Mouse (Mus musculus): ENCODE results near the gene Kcnc3. TPM values are rescaled to one million over a fixed set of nuclear protein-coding genes. Genes with fewer than 3 reads are reported as not detected.

The Kcnc3 gene
- polyA plus RNA-seq, 1 experiment from 2014 or later = 0.30 TPM

- WGBS = 79% methylated on average over 9 of the region's 9 CpGs
- ATAC-seq (ENCODE audit: insufficient read depth, low FRiP score, low read depth) = no peak
Measured at GRCm38 (mm10) chr7:44636684-44637083, 46.2 kb downstream of the Kcnc3 start.

GRCm38 (mm10) chr7:44638663-44639062 lies 48.2 kb downstream of the Kcnc3 start:
- Histone ChIP-seq H3K27me3 (replicated peaks) (peaks cover 37% of the 10 kb centered on the region), H3K4me1 (no peaks in the 10 kb centered on the region), H3K36me3 (no peaks in the 10 kb centered on the region), H3K27ac (no peak overlapping the region), H3K9ac (no peak overlapping the region), H3K9me3 (no peaks in the 10 kb centered on the region), H3K4me2 (0 out of 2 replicates have a peak overlapping the region, but pooled peaks have one; percentile 17), H3K4me3 (replicated peaks) (no peak overlapping the region)
- no peak for ATAC-seq (ENCODE audit: insufficient read depth, low FRiP score, low read depth)
- WGBS = 8% methylated on average over 16 of the region's 16 CpGs

More at GRCm38 (mm10) chr7:44636684-44637083, 46.2 kb downstream of the Kcnc3 start:
- Histone ChIP-seq H3K9ac (no peak overlapping the region), H3K36me3 (no peaks in the 10 kb centered on the region), H3K9me3 (no peaks in the 10 kb centered on the region), H3K27me3 (replicated peaks) (peaks cover 39% of the 10 kb centered on the region), H3K4me3 (replicated peaks) (no peak overlapping the region), H3K4me1 (no peaks in the 10 kb centered on the region), H3K4me2 (no peak overlapping the region), H3K27ac (no peak overlapping the region)

- H3K27ac ChIP-seq = no peak overlapping the region
- no peaks in the 10 kb centered on the region for H3K36me3 ChIP-seq
- H3K9me3 ChIP-seq = no peaks in the 10 kb centered on the region
- peaks cover 51% of the 10 kb centered on the region for H3K27me3 ChIP-seq (replicated peaks)
- no peak for ATAC-seq (ENCODE audit: insufficient read depth, low FRiP score, low read depth)
- 18% methylated on average over 25 of the region's 25 CpGs for WGBS
- no peak overlapping the region for H3K9ac ChIP-seq
- no peak overlapping the region; the same call in 1 of the 2 replicates for H3K4me3 ChIP-seq (replicated peaks)
- H3K4me1 ChIP-seq = no peaks in the 10 kb centered on the region
- peak overlapping the region; percentile 39 for H3K4me2 ChIP-seq
Measured at GRCm38 (mm10) chr7:44640843-44641605, 50.6 kb downstream of the Kcnc3 start.

- Histone ChIP-seq H3K9me3 (no peaks in the 10 kb centered on the region), H3K27me3 (replicated peaks) (peaks cover 52% of the 10 kb centered on the region), H3K27ac (no peak overlapping the region), H3K4me2 (no peak overlapping the region), H3K36me3 (no peaks in the 10 kb centered on the region), H3K4me3 (replicated peaks) (no peak overlapping the region), H3K4me1 (no peaks in the 10 kb centered on the region), H3K9ac (no peak overlapping the region)
- ATAC-seq (ENCODE audit: insufficient read depth, low FRiP score, low read depth) = no peak
- 29% methylated on average over 8 of the region's 8 CpGs for WGBS
Measured at GRCm38 (mm10) chr7:44641887-44642286, 51.4 kb downstream of the Kcnc3 start.

- Histone ChIP-seq H3K27me3 (replicated peaks) (peaks cover 31% of the 10 kb centered on the region), H3K4me2 (no peak overlapping the region), H3K27ac (no peak overlapping the region), H3K9ac (no peak overlapping the region), H3K4me3 (replicated peaks) (no peak overlapping the region), H3K9me3 (no peaks in the 10 kb centered on the region), H3K36me3 (no peaks in the 10 kb centered on the region), H3K4me1 (peaks cover 5% of the 10 kb centered on the region; the same call in 1 of the 2 replicates)
- 74% methylated on average over 5 of the region's 5 CpGs for WGBS
- ATAC-seq (ENCODE audit: insufficient read depth, low FRiP score, low read depth) = no peak
Measured at GRCm38 (mm10) chr7:44645256-44645655, 54.8 kb downstream of the Kcnc3 start.

GRCm38 (mm10) chr7:44645951-44646350 lies 55.5 kb downstream of the Kcnc3 start:
- 32% methylated on average over 15 of the region's 15 CpGs for WGBS
- peaks cover 5% of the 10 kb centered on the region; the same call in 1 of the 2 replicates for H3K4me1 ChIP-seq
- H3K9me3 ChIP-seq = no peaks in the 10 kb centered on the region
- H3K27ac ChIP-seq = no peak overlapping the region
- H3K4me3 ChIP-seq (replicated peaks) = no peak overlapping the region
- no peaks in the 10 kb centered on the region for H3K36me3 ChIP-seq
- peaks cover 25% of the 10 kb centered on the region for H3K27me3 ChIP-seq (replicated peaks)
- no peak overlapping the region for H3K9ac ChIP-seq
- no peak overlapping the region for H3K4me2 ChIP-seq
- no peak for ATAC-seq (ENCODE audit: insufficient read depth, low FRiP score, low read depth)

- no peak overlapping the region for H3K4me2 ChIP-seq
- WGBS = 50% methylated on average over 7 of the region's 7 CpGs
- H3K27ac ChIP-seq = no peak overlapping the region
- H3K9ac ChIP-seq = no peak overlapping the region
- H3K36me3 ChIP-seq = no peaks in the 10 kb centered on the region
- no peaks in the 10 kb centered on the region for H3K9me3 ChIP-seq
- peaks cover 5% of the 10 kb centered on the region; the same call in 1 of the 2 replicates for H3K4me1 ChIP-seq
- ATAC-seq (ENCODE audit: insufficient read depth, low FRiP score, low read depth) = 0 out of 2 replicates have a peak, but pooled peaks have one; percentile 37
- H3K4me3 ChIP-seq (replicated peaks) = no peak overlapping the region
- H3K27me3 ChIP-seq (replicated peaks) = peaks cover 17% of the 10 kb centered on the region; the same call in 1 of the 2 replicates
Measured at GRCm38 (mm10) chr7:44647042-44647724, 56.7 kb downstream of the Kcnc3 start.

- H3K4me3 ChIP-seq (replicated peaks) = no peak overlapping the region
- no peak overlapping the region for H3K27ac ChIP-seq
- H3K9ac ChIP-seq = no peak overlapping the region
- peaks cover 17% of the 10 kb centered on the region; the same call in 1 of the 2 replicates for H3K27me3 ChIP-seq (replicated peaks)
- no peak overlapping the region for H3K4me2 ChIP-seq
- H3K9me3 ChIP-seq = no peaks in the 10 kb centered on the region
- ATAC-seq (ENCODE audit: insufficient read depth, low FRiP score, low read depth) = 0 out of 2 replicates have a peak, but pooled peaks have one; percentile 20
- peaks cover 5% of the 10 kb centered on the region; the same call in 1 of the 2 replicates for H3K4me1 ChIP-seq
- H3K36me3 ChIP-seq = no peaks in the 10 kb centered on the region
- 39% methylated on average over 10 of the region's 10 CpGs for WGBS
Measured at GRCm38 (mm10) chr7:44647729-44648128, 57.3 kb downstream of the Kcnc3 start.

GRCm38 (mm10) chr7:44649094-44649610 lies 58.7 kb downstream of the Kcnc3 start:
- H3K27ac ChIP-seq = no peak overlapping the region
- H3K36me3 ChIP-seq = no peaks in the 10 kb centered on the region
- H3K9me3 ChIP-seq = no peaks in the 10 kb centered on the region
- ATAC-seq (ENCODE audit: insufficient read depth, low FRiP score, low read depth) = no peak
- 72% methylated on average over 8 of the region's 8 CpGs for WGBS
- peaks cover 5% of the 10 kb centered on the region; the same call in 1 of the 2 replicates for H3K4me1 ChIP-seq
- H3K4me3 ChIP-seq (replicated peaks) = no peak overlapping the region
- no peak overlapping the region for H3K9ac ChIP-seq
- H3K27me3 ChIP-seq (replicated peaks) = peaks cover 11% of the 10 kb centered on the region; the same call in 1 of the 2 replicates
- no peak overlapping the region for H3K4me2 ChIP-seq

GRCm38 (mm10) chr7:44649990-44650389 lies 59.5 kb downstream of the Kcnc3 start:
- no peak overlapping the region for H3K9ac ChIP-seq
- H3K4me2 ChIP-seq = no peak overlapping the region
- no peaks in the 10 kb centered on the region for H3K9me3 ChIP-seq
- H3K27ac ChIP-seq = no peak overlapping the region
- peaks cover 5% of the 10 kb centered on the region; the same call in 1 of the 2 replicates for H3K4me1 ChIP-seq
- no peak overlapping the region for H3K4me3 ChIP-seq (replicated peaks)
- peaks cover 11% of the 10 kb centered on the region; the same call in 1 of the 2 replicates for H3K27me3 ChIP-seq (replicated peaks)
- ATAC-seq (ENCODE audit: insufficient read depth, low FRiP score, low read depth) = no peak
- no peaks in the 10 kb centered on the region for H3K36me3 ChIP-seq
- WGBS = 10% methylated on average over 4 of the region's 4 CpGs

GRCm38 (mm10) chr7:44651416-44651815 lies 61.0 kb downstream of the Kcnc3 start:
- 70% methylated on average over 7 of the region's 7 CpGs for WGBS
- Histone ChIP-seq H3K36me3 (no peaks in the 10 kb centered on the region), H3K4me3 (replicated peaks) (no peak overlapping the region), H3K4me2 (no peak overlapping the region), H3K4me1 (peaks cover 5% of the 10 kb centered on the region; the same call in 1 of the 2 replicates), H3K27ac (no peak overlapping the region), H3K27me3 (replicated peaks) (no peaks in the 10 kb centered on the region), H3K9ac (no peak overlapping the region), H3K9me3 (no peaks in the 10 kb centered on the region)
- no peak for ATAC-seq (ENCODE audit: insufficient read depth, low FRiP score, low read depth)

- Histone ChIP-seq H3K9ac (no peak overlapping the region), H3K36me3 (no peaks in the 10 kb centered on the region), H3K4me2 (no peak overlapping the region), H3K27me3 (replicated peaks) (no peaks in the 10 kb centered on the region), H3K4me1 (no peaks in the 10 kb centered on the region), H3K27ac (no peak overlapping the region), H3K9me3 (no peaks in the 10 kb centered on the region), H3K4me3 (replicated peaks) (no peak overlapping the region)
- 49% methylated on average over 8 of the region's 8 CpGs for WGBS
- ATAC-seq (ENCODE audit: insufficient read depth, low FRiP score, low read depth) = no peak
Measured at GRCm38 (mm10) chr7:44653773-44654172, 63.3 kb downstream of the Kcnc3 start.
